Mouse (Mus musculus): ENCODE measurements around the gene Suds3.

Gene Suds3

GRCm38 (mm10) chr5:117135869-117136268 lies 20.0 kb upstream of the Suds3 start:
- DNase-seq (ENCODE audit: low spot score), result no peak

GRCm38 (mm10) chr5:117134889-117135456 lies 19.1 kb upstream of the Suds3 start:
- DNase-seq (ENCODE audit: low spot score), result no peak

- DNase-seq (ENCODE audit: low spot score), result no peak
These were observed 18.4 kb upstream of the Suds3 start for GRCm38 (mm10) chr5:117134066-117134888.

GRCm38 (mm10) chr5:117133446-117134065 lies 17.6 kb upstream of the Suds3 start:
- no peak for DNase-seq (ENCODE audit: low spot score)

GRCm38 (mm10) chr5:117130726-117131125 lies 14.8 kb upstream of the Suds3 start:
- DNase-seq (ENCODE audit: low spot score), result no peak

- no peak for DNase-seq (ENCODE audit: low spot score)
These were observed 11.1 kb upstream of the Suds3 start for GRCm38 (mm10) chr5:117127051-117127450.

- DNase-seq (ENCODE audit: low spot score), result no peak
These were observed 9.8 kb upstream of the Suds3 start for GRCm38 (mm10) chr5:117125482-117126346.

GRCm38 (mm10) chr5:117123840-117124239 lies 7.9 kb upstream of the Suds3 start:
- no peak for DNase-seq (ENCODE audit: low spot score)

GRCm38 (mm10) chr5:117123102-117123501 lies 7.2 kb upstream of the Suds3 start:
- no peak for DNase-seq (ENCODE audit: low spot score)

GRCm38 (mm10) chr5:117121657-117122056 lies 5.7 kb upstream of the Suds3 start:
- no peak for DNase-seq (ENCODE audit: low spot score)

- DNase-seq (ENCODE audit: low spot score), result no peak
These were observed 4.9 kb upstream of the Suds3 start for GRCm38 (mm10) chr5:117120489-117121466.

- peak; percentile 99 for DNase-seq (ENCODE audit: low spot score)
These were observed 4.0 kb upstream of the Suds3 start, which contains the start of gene Taok3 for GRCm38 (mm10) chr5:117119777-117120488. Gene Taok3, plus strand, starts transcription at chr5:117120129.

GRCm38 (mm10) chr5:117118850-117119249 lies 2.9 kb upstream of the Suds3 start:
- DNase-seq (ENCODE audit: low spot score), result no peak

GRCm38 (mm10) chr5:117118220-117118619 lies 2.3 kb upstream of the Suds3 start:
- DNase-seq (ENCODE audit: low spot score), result no peak

GRCm38 (mm10) chr5:117117716-117118115 lies 1.8 kb upstream of the Suds3 start:
- no peak for DNase-seq (ENCODE audit: low spot score)

- DNase-seq (ENCODE audit: low spot score), result no peak
These were observed 1.3 kb upstream of the Suds3 start for GRCm38 (mm10) chr5:117117241-117117640.

GRCm38 (mm10) chr5:117116660-117117059 lies 747 bp upstream of the Suds3 start:
- DNase-seq (ENCODE audit: low spot score), result no peak

GRCm38 (mm10) chr5:117115193-117115767 lies 633 bp downstream of the Suds3 start:
- DNase-seq (ENCODE audit: low spot score), result no peak

GRCm38 (mm10) chr5:117114581-117115192 lies 1.2 kb downstream of the Suds3 start:
- DNase-seq (ENCODE audit: low spot score), result no peak
